Mouse (Mus musculus) ovary, postnatal 14 days (tissue): ENCODE measurements at regions not wholly inside any gene's neighbourhood (a gene's known extent, or its start where the extent isn't known, plus 50 kb on each side); places are given as distances from the start of the nearest gene placed in this dataset.
"Not testable (repeated sequence)": the region's sequence is repeated elsewhere in the genome, so short reads cannot be mapped to it uniquely, and the experiment has no call there.

ENCODE experiments used
- DNase-seq: peaks from one replicate; pipeline ENCODE4 v3.0.0; 2022; ENCODE audit warnings: low spot score

GRCm38 (mm10) chr13:26865930-26866555 is 96.1 kb upstream of the Hdgfl1 start:
- no peak for DNase-seq

DNA sequence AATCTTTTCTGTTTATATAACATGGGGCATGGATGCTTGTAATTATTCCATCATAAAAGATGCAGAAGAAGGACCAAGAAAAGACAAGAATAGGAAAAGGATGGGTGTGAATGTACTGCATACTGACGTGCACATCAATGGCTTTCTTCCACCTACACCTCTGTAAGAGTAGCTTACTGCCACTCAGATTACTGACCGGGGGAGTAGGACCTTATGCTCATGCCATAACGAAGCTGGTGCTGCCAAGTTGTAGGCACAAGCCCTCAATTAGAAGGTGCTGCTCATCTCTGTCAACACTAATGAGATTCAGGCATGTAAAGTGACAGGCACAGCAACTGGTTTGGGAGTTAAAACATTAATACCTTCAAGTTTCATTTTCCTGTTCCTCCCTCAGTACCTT is 97.8 kb upstream of the Hdgfl1 start:
- no peak for DNase-seq

DNA sequence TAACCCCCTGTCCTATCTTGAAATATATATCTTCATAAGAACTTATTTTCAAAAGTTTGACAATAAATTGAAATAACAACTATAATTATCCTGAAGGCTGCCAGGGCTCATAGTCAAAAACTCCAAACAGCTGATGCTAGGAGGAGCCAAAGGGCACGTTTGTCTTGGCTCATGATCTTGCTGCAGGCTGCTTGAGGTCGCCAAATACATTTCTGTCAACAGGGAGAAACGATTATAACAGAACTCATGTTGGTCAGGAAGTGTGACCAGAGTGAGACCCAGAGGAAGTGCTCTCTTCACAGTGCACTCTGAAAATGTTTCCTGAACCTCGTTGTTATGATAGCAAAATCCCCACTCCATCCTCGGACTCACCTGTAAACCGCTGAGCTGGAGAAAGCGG is 140.9 kb upstream of the Prl start:
- peak; percentile 1 for DNase-seq

DNA sequence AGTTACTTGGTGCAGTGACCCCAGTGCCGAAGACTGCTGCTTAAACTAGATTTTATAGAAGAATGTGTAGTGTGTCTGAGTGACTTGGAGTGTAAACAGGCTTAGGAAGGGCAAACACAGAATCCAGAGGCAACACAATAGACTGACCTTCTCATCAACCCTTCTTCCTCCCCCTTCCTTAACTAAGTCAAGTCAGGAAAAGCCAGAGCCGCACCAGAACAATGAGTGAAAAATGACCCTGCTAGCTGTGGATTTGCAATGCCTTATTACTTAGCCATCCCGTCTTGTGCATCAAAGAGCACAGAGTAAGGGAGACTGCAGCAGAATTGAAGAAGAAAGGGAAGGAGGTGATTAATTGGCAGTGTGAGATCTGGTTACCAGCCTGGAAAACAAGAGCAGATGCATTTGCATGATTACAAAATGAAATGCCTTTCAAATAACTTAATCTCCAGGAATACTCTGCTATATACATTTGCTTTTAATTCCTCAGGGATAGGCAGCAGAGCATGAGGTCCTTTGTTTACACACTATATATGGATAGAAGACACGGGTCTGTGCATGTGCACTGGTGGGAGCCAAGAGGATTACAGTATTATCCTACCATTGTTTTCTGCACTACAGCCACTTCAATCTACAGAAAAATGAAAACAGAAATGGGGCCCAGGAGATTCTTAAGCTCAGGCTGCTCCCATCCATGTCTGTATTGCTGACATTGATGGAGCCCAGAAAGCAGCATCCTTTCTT is 124.5 kb upstream of the Prl start:
- DNase-seq, result no peak

DNA sequence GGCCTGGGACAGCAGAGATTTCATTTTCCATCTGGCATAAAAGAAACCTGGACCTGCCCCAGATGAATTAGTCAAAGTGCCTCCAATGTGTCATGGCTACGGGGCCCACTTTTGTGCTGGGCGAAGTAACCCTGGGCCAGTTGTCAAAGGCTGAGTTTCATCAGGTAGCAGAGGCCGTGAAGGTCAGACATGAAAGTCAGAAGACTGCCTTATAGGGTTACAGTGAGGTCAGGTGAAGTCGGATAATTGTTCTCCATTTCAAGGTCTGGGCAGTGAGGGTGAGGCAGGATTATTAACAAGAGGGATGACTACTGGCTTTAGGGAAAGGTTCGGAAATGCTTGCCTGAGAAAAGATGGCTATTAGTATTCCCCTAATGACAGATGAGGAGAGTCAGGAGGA is 123.5 kb upstream of the Prl start:
- DNase-seq, result no peak

DNA sequence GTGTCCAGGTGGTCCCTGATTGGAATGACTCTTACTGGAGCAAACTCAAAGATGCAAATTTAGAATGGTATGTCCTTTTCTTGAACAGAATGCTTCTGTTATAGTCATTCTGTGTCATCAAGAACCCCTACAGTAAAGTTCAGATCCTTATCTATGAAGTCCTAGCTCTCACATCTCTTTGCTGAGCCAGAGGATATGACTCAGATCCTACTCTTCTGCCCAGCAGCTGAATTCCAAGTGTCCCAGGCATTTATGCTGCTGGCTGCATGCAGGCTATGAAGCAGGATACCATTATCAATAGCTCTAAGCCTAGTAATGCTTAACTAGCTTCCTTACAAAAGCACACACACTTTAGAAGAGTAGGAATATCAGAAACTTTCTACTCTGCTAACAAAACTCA is 116.9 kb upstream of the Prl start:
- no peak for DNase-seq

DNA sequence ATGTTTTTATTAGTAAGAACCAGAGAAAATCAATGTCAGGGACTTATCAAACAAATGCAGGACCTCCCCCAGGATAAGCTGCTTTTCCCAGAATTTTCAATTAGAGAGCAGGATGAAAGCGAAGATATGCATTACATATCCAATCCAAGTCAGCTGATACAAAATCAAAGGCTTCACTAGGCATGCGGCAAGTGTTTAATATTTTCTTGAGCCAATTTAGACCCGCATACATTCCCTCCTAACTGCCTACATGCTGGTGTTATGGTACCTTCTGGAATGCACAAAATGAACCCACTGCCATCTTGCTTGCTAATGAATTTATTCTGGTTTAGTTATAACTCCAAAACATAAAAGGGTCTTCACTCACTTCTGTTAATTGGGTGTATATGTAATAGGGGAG is 112.9 kb upstream of the Prl start:
- no peak for DNase-seq

GRCm38 (mm10) chr13:26951461-26951860 is 105.9 kb upstream of the Prl start:
- DNase-seq, result no peak

GRCm38 (mm10) chr13:26953834-26954233 is 103.5 kb upstream of the Prl start:
- no peak for DNase-seq

GRCm38 (mm10) chr13:26959534-26960100 is 97.8 kb upstream of the Prl start:
- no peak for DNase-seq

- not testable (repeated sequence) for DNase-seq
Measured at GRCm38 (mm10) chr13:26960531-26960930, 96.8 kb upstream of the Prl start.

- no peak for DNase-seq
Measured at GRCm38 (mm10) chr13:26976024-26976423, 81.3 kb upstream of the Prl start.

DNA sequence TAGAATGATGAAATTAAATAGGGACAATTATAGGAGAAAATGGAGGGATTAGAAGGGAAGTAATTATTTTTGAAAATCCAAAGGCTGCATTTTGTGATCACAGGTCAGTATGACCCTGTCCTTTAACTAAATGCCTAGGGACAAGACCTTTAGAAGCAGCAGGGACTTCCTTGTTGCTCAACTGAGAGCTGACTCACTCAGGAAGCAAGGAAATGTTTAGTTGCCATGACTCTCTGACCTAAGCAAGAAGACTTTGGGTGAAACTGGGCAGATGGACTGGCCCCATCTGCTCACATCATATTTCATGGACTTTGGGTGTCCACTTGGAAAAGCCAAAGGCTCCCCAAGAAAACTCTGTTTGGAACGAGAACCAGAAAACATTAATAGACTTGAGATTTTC is 76.9 kb upstream of the Prl start:
- DNase-seq, result no peak
